Mouse (Mus musculus) heart, postnatal 14 days (tissue): ENCODE measurements around the gene Cflar. TPM values are rescaled to one million over a fixed set of nuclear protein-coding genes. Genes with fewer than 3 reads are reported as not detected.

ENCODE experiments used
- DNase-seq, 2 experiments: peaks; one replicate each; pipeline ENCODE4 v3.0.0; 2021 to 2022
- intact Hi-C: fragments of 180-260 bp; cut with DNase I; formaldehyde crosslinking; loops from one replicate; pipeline ENCODE4 v1.15.1; 2025
- total RNA-seq, 2 experiments: library from RNA; stranded (reverse); gene quantifications; 2 replicates each; pipeline ENCODE4 v1.2.3; 2021

The Cflar gene
- total RNA-seq, 2 experiments from 2014 or later, result 64.7 to 70.4 TPM

DNA sequence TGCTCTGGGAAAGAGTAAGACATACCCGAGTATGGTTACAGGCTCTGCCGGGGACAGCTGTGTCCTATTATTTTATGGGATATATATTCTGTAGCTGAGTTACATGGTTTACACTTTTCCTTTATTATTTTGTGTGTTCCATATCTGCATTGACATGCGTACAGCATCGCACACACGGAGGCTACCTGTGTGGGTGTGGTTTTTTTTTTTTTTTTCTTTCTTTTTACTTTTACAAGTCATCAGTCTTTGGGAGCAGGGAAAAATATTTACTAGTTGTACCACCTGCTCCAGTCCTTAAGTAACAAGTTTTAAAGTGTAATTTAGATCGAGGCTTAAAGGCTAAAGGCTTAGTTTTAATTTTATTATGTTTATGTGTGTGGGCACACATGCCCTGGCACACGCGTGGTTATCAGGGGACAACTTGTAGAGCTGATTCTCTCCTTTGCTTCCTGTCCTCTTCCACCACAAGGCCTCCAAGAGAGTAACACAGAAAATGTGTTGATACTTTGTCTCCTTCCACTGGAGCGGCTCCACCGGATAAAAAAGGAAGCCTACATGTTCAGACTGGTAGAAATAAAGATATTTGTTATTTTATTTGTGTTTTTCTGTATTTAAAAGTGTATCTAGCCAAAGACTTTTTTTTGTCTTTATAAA, 470 bp upstream of the Cflar start:
- DNase-seq, result no peak
- intact Hi-C loops, result loop anchor here (2.0 kb wide), 1 partner anchor 58 kb away; no protein-coding TSS in a partner anchor

DNA sequence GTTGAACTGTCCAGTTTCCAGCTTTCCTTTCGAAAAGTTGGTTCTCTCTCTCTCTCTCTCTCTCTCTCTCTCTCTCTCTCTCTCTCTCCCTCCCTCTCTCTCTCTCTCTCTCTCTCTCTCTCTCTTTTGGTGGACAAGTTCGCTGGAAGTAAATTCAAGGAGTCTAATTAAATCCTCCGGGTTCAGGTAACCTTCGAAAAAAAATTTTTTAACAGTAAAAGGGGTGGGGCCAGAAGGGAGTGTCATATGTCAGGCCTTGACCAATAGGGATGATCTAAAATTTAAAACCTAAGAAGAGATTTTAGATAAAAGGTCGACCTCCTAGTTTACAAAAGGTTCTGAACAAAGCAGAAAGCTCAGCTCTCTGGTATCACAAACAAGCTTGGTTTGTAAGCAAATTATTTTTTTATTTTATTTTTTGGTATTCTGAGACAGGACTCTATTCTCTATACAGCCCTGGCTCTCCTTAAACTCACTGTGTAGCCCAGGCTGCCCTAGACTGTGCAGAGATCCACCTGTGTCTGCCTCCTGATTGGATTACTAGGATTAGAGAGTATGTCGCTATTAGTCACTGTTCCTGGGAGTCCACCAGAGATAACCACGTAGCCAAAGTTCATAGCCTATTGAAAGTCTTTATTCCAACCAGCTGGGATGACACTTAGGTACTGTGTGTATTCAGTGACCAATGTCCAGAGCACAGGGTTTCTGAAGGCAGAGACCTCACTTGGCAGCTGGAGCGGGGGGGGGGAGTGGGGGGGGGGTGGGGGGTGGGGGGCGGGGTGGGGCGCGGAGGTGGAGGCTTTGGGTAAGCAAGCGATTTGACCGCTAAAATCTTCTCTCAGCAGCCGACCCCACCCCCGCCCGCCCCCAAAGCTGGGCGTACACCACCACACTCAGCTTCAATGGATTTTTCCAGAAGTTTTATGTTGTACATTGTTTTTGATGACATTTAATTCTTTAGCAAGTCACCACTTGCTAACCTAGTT, 1.1 kb downstream of the Cflar start:
- intact Hi-C loops, result no loop called here
- DNase-seq, result peak in 1 of 2 experiments; percentile 54

DNA sequence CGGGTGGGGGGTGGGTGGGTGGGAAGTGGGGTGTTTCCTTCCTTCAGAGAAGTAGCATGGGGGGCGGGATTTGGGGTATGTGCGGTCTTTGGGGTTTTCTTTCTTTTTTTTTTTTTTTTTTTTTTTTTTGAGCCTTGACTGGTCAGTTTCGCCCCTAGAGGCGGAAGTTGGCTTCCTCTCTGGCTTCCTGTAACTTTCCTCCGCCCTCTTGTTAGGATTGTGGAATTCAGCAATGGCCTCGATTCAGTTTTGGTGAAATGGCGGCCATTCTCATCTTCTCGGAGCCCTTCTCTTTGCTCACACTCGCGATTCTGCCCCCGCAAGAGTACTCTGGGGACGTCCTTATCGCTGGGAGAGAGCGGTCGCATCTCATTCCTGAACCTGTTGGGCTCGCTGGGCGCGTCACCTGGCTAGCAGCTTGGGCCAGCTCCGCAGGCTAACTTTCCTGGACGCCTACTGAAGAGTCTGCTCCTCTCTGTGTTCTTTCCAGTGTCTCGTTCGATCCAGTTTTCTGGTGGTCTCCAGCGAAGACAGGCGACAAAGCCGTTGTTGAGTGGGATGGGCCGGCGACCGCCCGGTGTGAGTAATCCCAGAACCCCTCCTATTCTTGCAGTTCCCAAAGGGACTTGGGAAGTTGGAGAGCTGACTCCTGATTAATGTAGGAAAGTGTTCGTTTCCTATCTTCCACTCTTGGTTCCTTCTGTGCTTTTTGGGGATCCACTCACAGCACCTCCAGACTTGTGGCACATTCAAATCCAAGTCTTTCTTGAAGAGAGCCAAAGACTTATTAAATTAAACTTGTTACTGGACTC, 2.0 kb downstream of the Cflar start:
- intact Hi-C loops, result no loop called here
- DNase-seq, result peak; percentile 66 to 72

DNA sequence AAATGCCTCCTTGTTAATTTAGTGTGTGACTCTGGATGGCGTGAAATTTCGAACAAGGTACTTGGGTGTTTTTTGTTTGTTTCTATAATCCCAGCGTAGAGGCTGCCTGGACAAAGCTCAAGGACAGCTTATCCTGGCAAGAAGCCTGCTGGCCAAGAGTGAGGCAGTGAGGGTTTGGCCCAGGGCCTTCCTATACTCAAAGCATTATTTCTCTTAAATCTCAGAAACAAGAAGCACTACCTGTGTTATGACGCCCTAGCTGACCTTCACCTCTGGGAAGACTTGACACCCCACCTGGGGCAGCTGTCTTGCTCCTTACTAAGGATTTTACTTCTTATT, 2.6 kb downstream of the Cflar start:
- DNase-seq, result peak; percentile 80 to 85
- intact Hi-C loops, result no loop called here

DNA sequence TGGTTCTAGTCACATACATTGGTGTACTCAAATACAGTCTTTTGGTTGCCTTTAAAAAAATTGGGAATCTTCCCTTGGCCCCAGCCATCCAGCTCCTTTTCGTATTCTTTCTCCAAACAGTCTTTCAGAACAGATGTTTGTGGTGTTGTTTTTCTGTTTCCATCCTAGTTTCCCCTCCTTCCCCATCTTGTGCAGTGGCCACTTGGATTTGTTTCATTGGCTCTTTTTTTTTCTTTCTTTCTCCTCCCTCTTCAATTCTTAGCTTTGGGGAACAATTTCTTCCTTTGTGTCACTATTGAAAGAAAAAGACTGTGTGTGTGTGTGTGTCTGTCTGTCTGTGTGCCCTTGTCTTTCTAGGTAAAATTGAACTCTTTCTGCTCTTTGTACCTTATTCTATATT, 3.1 kb downstream of the Cflar start:
- DNase-seq, result no peak
- intact Hi-C loops, result no loop called here

DNA sequence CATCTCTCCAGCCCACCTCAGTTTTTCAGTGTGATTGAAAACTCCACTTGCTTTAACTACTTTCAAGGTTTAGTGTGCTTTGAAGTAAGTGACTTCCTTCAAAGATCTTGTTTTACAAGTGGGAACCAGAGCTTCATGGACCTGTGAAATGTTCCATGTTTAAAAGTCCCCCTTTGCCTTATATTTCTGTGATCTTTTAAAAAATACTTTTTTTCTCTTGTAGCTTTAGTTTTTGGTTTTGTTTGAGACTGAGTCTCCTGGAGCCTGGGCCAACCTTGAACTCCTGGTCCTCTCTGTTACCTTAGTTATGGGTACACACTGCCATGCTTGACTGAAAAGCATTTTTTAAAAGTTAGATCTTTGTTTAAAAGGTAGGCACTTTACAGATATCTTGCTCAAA, 4.2 kb downstream of the Cflar start:
- intact Hi-C loops, result no loop called here
- no peak for DNase-seq

DNA sequence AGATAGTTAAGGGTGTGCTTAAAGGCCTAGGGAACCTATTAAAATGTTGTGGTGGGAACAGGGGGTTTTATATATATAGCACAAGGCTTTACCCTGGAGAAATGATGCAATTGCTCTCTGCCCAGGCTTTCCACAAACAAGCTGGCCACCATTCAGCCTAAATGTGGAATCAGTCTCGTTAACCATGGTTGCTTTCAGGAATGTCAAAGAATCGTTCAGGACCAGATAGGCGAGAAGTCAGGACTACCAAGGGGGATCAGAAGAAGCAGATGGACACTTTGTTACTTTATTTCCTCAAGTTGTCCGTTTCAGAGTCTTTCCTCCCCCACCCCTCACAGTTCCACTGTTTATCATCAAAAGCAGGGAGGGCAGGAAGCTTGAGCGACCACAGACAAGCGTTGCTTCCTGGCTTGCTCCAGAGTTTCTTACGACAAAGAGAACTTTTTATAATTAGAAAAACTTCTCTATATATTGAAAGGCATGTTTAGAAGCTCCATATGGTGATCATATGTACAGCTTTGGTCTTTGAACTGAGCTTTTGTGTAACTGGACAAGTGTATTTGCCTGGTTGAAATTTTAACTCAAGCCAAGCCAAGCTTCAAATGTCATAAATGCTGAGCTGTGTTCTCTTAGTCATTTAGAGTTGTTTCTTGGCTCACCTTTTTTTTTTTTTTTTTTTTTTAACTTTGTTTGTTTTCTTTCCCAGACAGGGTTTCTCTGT, 5.0 kb downstream of the Cflar start:
- intact Hi-C loops, result no loop called here
- DNase-seq, result no peak

DNA sequence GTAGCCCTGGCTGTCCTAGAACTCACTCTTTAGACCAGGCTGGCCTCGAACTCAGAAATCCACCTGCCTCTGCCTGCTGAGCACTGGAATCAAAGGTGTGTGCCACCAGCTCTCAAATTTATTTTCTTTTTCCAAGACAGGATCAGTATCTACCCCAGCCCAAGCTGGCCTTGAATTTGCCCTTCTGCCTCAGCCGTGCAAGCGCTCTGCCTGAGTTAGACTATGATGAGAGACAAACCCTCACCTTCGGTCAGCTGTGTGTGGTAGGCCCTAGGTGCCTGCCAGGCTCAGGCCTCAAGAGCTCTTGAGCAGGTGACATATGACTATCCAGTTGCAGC, 5.5 kb downstream of the Cflar start:
- no peak for DNase-seq
- intact Hi-C loops, result no loop called here

DNA sequence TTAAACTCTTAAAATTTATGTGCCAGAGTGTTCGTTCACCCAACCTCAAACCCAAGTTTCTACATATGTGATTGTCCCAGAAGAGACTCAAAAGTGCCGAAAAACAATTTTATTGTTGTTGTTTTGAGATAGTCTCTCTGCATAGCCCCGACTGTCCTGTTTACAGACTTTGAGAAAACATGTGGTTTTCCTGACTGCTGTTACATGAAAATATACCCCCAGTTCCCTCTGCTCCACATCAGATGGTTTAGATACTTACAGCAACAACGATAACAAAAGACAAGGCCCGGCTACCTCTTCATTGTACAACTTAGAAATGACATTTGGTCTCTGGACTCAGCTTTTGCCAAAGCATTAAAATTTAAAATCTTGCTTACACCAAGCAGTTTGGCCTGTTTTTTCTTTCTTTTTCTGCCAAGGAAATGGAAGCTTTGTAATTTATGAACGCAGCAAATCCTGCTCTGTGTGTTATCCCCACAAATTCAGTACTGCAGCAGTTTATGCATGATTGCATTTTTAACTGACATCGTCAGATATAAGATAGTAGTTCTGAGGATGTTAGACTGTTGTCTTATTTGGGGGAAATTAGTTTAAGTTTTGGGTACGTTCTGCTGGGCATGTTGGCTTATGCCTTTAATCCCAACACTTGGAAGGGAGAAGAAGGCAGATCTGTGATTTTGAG, 6.4 kb downstream of the Cflar start:
- no peak for DNase-seq
- intact Hi-C loops, result no loop called here

DNA sequence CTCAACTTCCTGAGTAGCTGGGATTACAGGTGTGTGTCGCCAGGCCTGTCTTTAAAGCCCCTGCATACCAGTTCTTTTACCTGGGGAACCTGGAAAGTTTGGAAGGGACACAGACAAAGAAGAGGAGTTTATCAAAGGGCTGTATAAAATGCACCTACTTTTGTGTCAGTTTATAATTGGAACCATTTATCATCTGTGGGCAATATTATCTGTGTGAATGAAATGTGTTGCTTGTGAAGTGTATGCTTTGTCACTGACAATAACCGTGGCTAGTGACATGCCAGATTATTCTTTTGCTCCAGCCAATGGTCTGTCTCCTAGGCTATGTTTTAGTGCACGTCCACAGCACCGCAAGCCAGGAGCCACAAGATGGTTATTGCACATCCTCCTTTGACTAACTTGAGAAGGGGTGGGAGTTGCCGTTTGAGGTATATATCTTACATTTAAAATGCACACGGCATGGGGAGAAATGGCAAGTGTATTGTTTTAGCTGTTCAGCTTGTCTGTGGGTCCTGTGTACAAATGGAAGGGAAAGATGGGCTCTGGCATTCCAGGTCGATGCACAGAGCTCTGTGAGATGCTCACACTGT, 8.1 kb downstream of the Cflar start:
- DNase-seq, result no peak

DNA sequence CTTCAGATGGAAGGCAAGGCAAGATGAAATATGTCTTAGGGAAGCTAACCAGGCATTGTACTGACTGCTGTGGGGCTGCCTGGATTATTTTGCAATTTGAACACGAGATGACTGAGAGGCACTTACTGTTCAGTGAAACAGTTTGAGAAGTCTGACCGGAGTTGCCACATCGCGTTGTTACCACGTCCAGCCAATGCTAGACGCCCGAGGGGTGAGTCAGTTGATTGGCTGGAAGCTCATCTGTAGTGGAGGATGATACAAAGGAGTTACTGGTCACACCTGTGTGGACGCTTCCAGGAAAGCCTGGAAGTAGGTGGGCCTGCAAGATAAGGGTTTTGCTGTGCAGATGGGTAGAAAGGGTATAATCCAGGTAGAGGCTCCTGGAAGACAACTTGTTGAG, 8.8 kb downstream of the Cflar start:
- intact Hi-C loops, result no loop called here
- DNase-seq, result no peak

More for the DNA sequence above, 8.1 kb downstream of the Cflar start:
- intact Hi-C loops, result no loop called here

DNA sequence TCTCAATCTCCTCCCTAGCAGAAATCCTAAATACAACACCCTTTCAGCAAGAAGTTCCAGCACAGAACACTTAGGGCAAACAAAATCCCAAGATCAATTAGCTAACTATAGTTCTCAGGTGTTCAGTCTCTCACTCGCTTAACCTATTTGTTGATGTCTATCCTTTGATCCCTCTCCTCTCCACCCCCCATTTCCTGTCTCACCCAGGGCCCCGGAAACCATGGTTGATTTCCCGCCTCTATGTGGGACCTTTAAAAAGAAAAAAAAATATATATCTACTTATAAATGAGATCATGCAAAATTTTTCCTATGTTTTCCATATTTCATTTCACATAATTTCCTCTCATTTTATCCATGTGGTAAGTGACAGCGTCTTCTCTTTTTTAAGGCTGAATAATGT, 9.7 kb downstream of the Cflar start:
- intact Hi-C loops, result no loop called here
- no peak for DNase-seq

DNA sequence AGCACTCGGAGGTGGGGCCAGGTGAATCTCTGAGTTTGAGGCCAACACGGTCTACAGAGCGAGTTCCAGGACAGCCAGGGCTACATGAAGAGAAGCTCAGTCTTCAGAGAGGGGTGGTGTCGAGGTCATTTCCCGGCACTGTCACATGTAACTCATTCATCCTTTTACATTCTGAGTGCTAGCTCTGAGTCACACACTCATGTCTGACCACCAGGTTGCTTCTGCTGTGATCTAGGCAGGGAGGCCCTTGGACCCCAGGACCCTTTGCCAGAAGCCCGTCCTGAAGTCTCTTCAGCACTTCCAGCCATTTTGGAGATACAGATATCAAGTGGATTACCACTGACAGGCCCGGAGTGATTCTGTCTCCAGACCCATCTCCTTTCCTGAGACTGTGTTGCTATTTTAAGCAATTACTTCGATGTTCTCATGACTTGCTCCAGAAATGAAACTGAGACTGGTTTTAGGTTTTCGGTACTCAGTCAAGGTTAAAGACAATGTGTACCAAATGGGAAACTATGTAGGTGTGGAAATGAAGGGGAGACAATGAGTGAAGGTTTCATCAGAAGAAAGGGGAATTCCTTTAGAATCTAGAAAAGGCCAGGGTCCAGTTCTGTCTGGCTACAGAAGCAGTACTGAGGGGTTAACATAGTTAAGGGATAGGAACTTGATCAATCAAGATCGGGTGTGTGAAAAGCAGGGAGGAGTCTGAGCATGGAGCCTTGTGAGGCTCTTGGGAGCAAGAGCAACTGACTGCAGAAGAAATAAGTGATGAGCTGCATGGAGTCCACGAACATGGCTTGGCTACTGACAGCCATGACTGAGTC, 11.0 kb downstream of the Cflar start:
- no peak for DNase-seq

DNA sequence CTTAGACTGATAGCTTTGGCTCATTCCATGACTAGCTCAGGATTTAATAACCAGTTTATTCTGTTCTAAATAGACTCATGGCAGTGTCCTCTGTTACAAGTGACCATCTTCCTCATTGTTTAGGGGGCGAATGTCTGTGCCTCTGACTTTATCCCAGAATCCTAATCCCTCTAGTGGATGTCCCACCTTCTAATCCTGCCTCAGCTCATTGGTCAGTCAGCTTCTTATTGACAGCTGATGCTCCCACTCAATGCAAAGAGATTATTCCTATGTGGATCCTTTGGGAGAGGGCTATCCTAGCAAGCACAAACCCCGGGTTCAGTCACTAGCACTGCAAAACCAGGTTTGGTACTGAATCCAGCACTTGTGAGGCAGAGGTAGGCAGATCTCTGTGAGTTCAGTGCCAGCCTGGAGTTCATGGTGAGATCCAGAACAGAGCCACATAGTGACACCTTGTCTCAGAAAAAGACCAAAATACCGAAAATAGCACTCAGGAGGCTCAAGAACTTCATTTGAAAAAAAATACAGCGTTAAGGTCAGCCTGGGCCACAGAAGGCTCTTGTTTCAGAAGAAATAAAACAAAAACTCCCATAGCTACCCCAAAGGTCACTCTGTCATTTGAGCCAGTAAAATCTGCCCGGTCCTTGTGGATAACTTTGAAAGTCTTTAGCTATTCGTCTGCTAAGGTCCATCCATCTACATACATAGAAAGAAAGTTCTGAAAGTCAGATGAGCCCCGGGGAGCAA, 11.9 kb downstream of the Cflar start:
- DNase-seq, result no peak
- intact Hi-C loops, result no loop called here

More for the DNA sequence above, 11.0 kb downstream of the Cflar start:
- intact Hi-C loops, result no loop called here

DNA sequence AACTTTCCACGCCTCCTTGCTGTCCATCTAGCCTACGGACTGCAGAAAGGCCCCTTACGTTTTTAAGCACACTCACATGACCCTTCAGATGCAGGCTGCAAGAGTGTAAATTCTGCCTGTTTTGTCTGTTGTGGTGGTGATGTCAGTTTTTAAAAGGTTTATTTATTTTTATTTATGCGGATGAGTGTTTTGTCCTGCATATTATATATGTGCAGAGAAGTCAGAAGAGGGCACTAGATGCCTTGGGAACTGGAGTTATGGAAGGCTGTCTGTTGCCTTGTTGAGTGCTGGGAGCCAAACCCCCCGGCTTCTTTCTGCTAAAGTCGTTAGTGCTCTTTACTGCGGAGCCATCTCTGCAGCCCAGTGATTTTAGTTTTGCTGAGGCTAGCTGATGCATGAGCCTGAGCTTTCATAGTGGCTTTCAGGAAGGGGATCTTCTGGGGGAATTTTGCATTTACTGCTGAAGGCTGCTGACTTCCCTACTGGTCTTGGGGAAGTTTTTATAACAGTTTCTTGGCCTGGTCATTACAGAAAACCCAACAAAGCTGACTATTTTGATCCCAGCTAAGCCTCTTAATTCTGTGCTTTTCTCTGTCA, 12.6 kb downstream of the Cflar start:
- DNase-seq, result no peak

DNA sequence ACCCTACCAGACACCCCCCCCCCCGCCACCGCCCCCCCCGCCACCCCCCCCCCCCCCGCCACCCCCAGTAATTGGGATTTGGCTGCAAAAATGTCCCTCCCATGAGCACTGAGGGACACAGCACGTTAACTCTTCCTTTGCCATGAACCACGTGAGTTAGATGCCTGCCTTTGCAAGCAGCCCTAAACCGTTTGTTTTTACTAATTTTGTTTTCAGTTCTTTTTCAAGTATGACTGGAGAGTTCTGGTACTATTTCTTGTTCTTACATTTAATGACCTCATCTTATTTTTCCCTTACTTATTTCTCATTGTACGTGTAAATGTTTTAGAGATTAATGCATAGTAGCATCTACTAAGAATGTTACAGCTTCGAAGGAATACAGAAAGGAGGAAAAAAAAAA, 13.2 kb downstream of the Cflar start:
- intact Hi-C loops, result no loop called here
- no peak for DNase-seq

More for the DNA sequence above, 12.6 kb downstream of the Cflar start:
- intact Hi-C loops, result no loop called here

DNA sequence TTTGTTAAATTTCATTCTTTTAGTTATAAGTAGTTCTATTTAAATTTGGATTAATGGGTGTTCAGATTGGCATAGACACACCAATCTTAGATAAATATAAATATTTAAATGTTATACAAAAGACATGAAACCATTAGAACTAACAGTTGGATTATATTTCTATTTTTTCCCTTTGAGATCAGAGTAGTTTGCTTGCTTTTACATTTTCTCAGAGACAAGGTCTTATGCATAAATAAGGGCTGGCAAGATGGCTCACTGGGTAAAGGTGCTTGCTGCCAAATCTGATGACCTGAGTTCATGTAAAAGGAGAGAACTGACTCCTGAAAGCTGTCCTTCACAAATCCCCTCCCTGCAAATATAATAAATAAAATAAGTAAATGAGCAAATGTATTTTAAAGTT, 13.8 kb downstream of the Cflar start:
- intact Hi-C loops, result no loop called here
- no peak for DNase-seq

DNA sequence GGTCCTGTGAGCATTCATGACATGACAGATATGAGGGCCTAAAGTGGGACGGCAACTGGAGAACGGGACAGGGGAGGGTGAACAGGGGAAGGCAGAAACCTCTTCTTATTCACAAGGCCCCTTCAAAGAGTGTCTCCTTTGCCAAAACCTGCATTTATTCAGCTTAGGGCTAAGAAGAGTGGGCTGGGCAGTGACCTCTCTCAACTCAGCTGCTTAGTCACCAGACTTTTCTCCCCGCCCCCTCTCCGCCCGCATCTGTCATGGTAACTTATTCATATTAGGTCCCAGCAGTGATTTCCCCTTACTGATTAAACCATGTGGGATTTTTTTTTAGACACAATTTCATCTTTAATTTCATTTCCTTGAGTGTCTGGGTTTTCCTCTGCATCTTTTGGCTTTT, 14.5 kb downstream of the Cflar start:
- intact Hi-C loops, result no loop called here
- no peak for DNase-seq
